Mouse (Mus musculus): Measurements from ENCODE around the gene Pitpna. TPM values are rescaled to one million over a fixed set of nuclear protein-coding genes. Genes with fewer than 3 reads are reported as not detected.
A peak's percentile ranks its signal among the peaks of the same experiment; 100 is the strongest.

Gene Pitpna
- polyA plus RNA-seq, 1 experiment from 2014 or later, result 99.5 TPM

DNA sequence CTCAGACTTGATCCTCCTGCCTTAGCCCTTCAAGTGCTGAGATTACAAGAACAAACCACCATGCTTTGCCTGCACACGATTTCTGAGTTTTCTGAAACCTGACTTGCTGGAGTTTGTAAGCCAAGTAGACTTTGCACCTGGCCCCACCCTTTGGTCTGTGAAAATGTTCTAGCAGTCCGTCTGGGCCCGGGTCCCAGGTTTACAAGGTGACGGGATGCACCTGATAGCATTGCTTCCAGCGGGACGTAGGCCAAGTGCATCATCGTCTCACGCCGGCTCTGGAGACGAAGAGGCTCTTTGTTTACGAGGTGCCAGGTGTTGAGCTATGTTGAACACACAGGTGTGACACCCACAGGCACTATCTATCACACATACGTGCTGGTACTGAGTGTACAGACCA, 18.9 kb upstream of the Pitpna start:
- H3K27ac ChIP-seq (ENCODE audit: low read depth, low read length), result no peak overlapping the region
- 95% methylated on average over 12 of the region's 12 CpGs for WGBS
- no peak overlapping the region for H3K4me2 ChIP-seq (replicated peaks; ENCODE audit: low read depth, low read length)
- H3K4me3 ChIP-seq (ENCODE audit: low read depth, low read length), result no peak overlapping the region
- H3K9ac ChIP-seq (ENCODE audit: low read depth, low read length), result no peak overlapping the region
- H3K4me1 ChIP-seq (replicated peaks; ENCODE audit: control insufficient read depth, insufficient read depth, low read length), result peaks cover 12% of the 10 kb centered on the region
- no peaks in the 10 kb centered on the region for H3K27me3 ChIP-seq (ENCODE audit: control insufficient read depth, insufficient read depth, low read length)
- DNase-seq (ENCODE audit: low spot score), result no peak
- no peak for ATAC-seq (ENCODE audit: low FRiP score)
- H3K9me3 ChIP-seq (ENCODE audit: control insufficient read depth, low read length), result no peaks in the 10 kb centered on the region
- no peaks in the 10 kb centered on the region for H3K36me3 ChIP-seq (ENCODE audit: control insufficient read depth, insufficient read depth, low read length)

DNA sequence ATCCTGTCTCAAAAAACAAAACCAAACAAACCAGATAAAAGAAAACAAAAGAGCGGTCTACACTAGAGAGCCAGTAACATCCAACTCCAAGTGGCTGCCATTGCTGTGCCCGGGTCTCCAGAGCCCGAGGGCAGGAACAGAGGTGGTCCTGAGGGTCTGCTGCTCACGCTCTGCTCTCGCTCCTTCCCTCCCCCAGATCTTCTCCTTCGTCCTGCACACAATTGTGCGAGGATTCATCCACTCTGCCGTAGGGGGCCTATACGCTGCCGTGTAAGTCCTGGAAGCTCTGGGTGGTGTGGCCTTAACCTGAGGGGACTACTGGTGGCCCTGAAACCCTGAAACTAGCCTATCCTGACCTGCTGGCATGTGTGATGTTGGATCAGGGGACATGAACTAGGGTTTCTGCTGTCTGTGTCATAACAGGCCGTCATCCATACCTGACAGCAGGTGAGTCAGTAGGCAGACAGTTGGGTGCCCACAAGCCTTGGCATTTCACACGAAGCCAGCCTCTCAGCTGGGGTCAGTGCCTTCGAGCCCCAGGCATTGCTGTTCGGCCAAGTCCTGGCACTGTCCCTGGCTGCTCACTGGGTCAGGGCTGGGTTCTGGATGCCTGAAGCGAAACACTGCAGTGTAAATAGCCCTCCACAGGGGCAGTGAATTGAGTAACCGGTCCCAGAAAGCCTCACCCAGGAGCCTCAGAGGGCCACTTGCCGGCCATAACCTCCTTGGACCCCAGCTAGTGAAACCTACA, 17.3 kb upstream of the Pitpna start:
- DNase-seq (ENCODE audit: low spot score) (no peak), ATAC-seq (ENCODE audit: low FRiP score) (no peak)
- Histone ChIP-seq H3K36me3 (ENCODE audit: control insufficient read depth, insufficient read depth, low read length) (no peaks in the 10 kb centered on the region), H3K4me3 (ENCODE audit: low read depth, low read length) (no peak overlapping the region), H3K27me3 (ENCODE audit: control insufficient read depth, insufficient read depth, low read length) (no peaks in the 10 kb centered on the region), H3K9me3 (ENCODE audit: control insufficient read depth, low read length) (no peaks in the 10 kb centered on the region), H3K9ac (ENCODE audit: low read depth, low read length) (no peak overlapping the region), H3K4me2 (replicated peaks; ENCODE audit: low read depth, low read length) (no peak overlapping the region), H3K27ac (ENCODE audit: low read depth, low read length) (no peak overlapping the region), H3K4me1 (replicated peaks; ENCODE audit: control insufficient read depth, insufficient read depth, low read length) (peaks cover 12% of the 10 kb centered on the region)
- WGBS, result 88% methylated on average over 17 of the region's 17 CpGs

DNA sequence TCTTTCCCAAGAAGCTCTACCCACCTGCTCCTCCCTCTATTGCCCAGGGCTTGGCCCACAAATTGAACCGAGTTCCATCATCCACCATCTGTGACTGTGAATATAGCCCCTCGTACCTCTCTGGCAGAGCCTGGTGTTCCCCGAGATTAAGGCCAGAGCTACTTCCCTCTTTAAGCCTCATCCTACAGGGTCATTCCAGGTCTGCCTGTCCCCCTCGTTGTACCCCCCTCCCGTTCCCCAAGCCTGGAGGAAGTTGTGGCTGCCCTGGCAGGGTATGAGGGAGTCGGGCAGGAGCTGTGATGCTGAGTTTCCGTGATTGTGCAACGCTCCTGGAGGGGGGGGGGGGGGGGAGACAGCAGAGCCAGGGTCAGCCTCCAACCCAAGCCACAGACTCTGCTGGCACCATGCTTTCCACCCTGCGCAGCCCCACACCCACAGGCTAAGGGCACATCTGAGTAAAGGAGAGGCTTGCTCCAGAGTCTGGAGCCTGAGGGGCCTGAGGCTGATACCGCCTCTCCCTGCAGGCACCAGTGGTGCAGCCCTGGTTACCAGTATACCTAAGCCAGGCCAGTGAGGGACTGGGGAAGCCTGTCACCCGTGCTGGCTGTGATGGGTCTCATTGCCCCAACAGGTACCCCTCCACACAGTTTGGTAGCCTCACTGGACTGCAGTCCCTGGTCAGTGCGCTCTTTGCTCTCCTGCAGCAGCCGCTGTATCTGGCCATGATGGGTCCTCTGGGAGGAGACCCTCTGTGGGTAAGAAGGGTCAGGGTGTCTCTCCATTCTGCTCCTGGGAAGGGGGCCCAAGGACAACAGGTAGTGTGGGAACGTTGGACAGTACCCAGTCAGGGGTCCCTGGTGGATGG, 16.5 kb upstream of the Pitpna start:
- peaks cover 12% of the 10 kb centered on the region for H3K4me1 ChIP-seq (replicated peaks; ENCODE audit: control insufficient read depth, insufficient read depth, low read length)
- DNase-seq (ENCODE audit: low spot score), result no peak
- no peaks in the 10 kb centered on the region for H3K36me3 ChIP-seq (ENCODE audit: control insufficient read depth, insufficient read depth, low read length)
- H3K9me3 ChIP-seq (ENCODE audit: control insufficient read depth, low read length), result no peaks in the 10 kb centered on the region
- no peak overlapping the region for H3K4me2 ChIP-seq (replicated peaks; ENCODE audit: low read depth, low read length)
- no peak overlapping the region for H3K9ac ChIP-seq (ENCODE audit: low read depth, low read length)
- H3K27me3 ChIP-seq (ENCODE audit: control insufficient read depth, insufficient read depth, low read length), result no peaks in the 10 kb centered on the region
- no peak overlapping the region for H3K27ac ChIP-seq (ENCODE audit: low read depth, low read length)
- no peak overlapping the region for H3K4me3 ChIP-seq (ENCODE audit: low read depth, low read length)
- 75% methylated on average over 13 of the region's 14 CpGs for WGBS
- ATAC-seq (ENCODE audit: low FRiP score), result no peak

DNA sequence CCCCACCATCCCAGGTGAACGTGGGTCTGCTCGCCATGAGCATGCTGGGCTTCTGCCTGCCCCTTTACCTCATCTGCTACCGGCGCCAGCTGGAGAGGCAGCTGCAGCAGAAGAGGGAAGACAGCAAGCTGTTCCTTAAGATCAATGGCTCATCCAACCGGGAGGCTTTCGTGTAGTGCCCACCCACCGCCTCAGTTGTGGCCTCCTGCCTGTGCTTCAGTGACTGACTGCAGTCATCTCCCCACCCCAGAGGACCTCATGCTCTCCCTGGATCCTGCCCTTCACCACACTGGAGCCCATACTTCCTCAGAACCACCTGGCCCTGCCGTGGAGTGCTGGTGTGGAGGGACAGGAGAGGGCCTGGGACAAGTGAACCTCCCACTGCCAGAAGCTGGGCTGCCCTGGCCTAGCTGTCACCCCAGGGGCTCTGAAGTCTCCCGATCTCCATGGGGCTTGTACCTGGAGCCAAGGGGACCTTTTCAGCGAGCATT, 15.6 kb upstream of the Pitpna start:
- peak overlapping the region; percentile 12; the same call in 1 of the 2 replicates for H3K9ac ChIP-seq (ENCODE audit: low read depth, low read length)
- no peaks in the 10 kb centered on the region for H3K36me3 ChIP-seq (ENCODE audit: control insufficient read depth, insufficient read depth, low read length)
- 13% methylated on average over 10 of the region's 10 CpGs for WGBS
- H3K27me3 ChIP-seq (ENCODE audit: control insufficient read depth, insufficient read depth, low read length), result no peaks in the 10 kb centered on the region
- 0 out of 2 replicates have a peak, but pooled peaks have one; percentile 29 for ATAC-seq (ENCODE audit: low FRiP score)
- peaks cover 12% of the 10 kb centered on the region for H3K4me1 ChIP-seq (replicated peaks; ENCODE audit: control insufficient read depth, insufficient read depth, low read length)
- no peaks in the 10 kb centered on the region for H3K9me3 ChIP-seq (ENCODE audit: control insufficient read depth, low read length)
- no peak overlapping the region for H3K4me3 ChIP-seq (ENCODE audit: low read depth, low read length)
- H3K4me2 ChIP-seq (replicated peaks; ENCODE audit: low read depth, low read length), result no peak overlapping the region
- peak; percentile 34 for DNase-seq (ENCODE audit: low spot score)
- peak overlapping the region; percentile 43; the same call in 1 of the 2 replicates for H3K27ac ChIP-seq (ENCODE audit: low read depth, low read length)

DNA sequence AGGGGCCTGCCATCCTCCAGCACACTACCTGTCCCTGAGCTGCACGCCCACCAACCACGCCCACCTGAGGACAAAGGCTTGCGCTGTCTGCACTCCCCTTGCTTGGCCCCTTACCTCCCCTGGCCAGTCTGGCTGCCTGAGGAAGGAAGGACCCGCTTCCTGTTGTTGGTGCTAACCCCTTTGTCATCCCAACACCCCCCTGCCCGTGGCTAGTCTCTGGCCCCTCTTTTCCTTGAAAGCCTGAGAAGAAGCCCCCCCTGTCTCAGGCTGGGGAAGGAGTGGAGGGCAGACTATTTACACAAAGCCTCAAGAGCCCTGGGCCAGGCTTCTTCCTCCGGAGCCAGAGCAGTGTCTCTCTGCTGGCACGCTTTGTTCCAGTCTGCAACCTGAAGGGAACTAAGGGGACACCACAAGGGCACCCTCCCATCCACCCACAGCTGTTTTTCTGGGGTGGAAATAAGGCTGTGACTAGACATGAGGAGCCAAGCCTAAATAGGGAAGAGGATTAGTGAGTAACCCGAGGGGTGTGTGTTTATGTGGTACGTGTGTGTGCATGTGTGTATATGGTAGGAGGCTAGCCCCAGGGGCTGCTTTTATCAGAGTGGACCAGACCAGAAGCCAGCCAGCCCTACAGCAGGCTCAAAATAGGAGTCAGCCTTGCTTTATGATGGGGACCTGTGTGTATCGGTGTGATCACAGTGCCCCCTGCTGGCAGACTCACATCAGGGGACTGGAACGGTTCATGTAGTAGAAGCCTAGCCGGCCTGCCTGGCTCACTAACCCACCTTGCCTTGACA, 14.8 kb upstream of the Pitpna start:
- peak overlapping the region; percentile 12; the same call in 1 of the 2 replicates for H3K9ac ChIP-seq (ENCODE audit: low read depth, low read length)
- H3K36me3 ChIP-seq (ENCODE audit: control insufficient read depth, insufficient read depth, low read length), result no peaks in the 10 kb centered on the region
- no peaks in the 10 kb centered on the region for H3K27me3 ChIP-seq (ENCODE audit: control insufficient read depth, insufficient read depth, low read length)
- peaks cover 12% of the 10 kb centered on the region for H3K4me1 ChIP-seq (replicated peaks; ENCODE audit: control insufficient read depth, insufficient read depth, low read length)
- H3K27ac ChIP-seq (ENCODE audit: low read depth, low read length), result peak overlapping the region; percentile 43
- 11% methylated on average over 12 of the region's 12 CpGs for WGBS
- no peak overlapping the region for H3K4me2 ChIP-seq (replicated peaks; ENCODE audit: low read depth, low read length)
- ATAC-seq (ENCODE audit: low FRiP score), result peak; percentile 86
- H3K4me3 ChIP-seq (ENCODE audit: low read depth, low read length), result no peak overlapping the region
- H3K9me3 ChIP-seq (ENCODE audit: control insufficient read depth, low read length), result no peaks in the 10 kb centered on the region
- DNase-seq (ENCODE audit: low spot score), result peak; percentile 95

DNA sequence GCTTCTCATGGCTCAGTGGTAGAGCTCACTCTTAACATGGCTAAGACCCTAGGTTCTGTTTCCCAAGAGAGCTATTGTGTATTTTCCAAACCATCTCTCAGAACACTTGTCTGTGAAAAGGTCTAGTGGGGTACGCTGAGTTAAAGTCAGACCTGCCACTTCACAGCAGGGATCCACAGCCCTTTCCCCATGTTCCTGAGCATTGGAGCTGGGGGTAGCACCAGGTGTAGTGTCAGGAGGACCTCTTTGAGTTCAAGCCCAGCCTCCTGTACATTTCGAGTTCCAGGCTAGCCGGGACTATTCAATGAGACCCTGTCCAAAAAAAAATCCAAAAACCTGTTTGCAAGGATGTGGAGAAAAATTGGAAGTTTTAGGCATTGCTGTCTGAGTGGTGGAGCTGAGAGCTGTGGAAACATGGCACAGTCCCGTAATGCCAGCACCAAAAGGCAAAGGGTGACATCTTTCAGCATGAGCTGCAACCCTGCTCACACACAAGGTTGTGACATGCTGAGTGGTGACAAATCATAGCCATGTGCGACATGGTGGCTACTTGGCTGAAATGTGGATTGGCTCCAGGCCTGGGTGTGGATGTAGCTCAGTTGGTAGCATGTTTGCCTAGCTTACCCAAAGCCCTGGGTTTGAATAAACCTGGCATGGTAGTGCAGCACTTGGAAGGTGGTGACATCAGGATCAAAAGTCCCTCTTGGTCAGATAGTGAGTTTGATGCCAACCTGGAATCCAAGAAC, 13.3 kb upstream of the Pitpna start:
- Histone ChIP-seq H3K9me3 (ENCODE audit: control insufficient read depth, low read length) (no peaks in the 10 kb centered on the region), H3K4me1 (replicated peaks; ENCODE audit: control insufficient read depth, insufficient read depth, low read length) (peaks cover 12% of the 10 kb centered on the region), H3K4me3 (ENCODE audit: low read depth, low read length) (no peak overlapping the region), H3K27ac (ENCODE audit: low read depth, low read length) (no peak overlapping the region), H3K9ac (ENCODE audit: low read depth, low read length) (no peak overlapping the region), H3K36me3 (ENCODE audit: control insufficient read depth, insufficient read depth, low read length) (no peaks in the 10 kb centered on the region), H3K4me2 (replicated peaks; ENCODE audit: low read depth, low read length) (no peak overlapping the region), H3K27me3 (ENCODE audit: control insufficient read depth, insufficient read depth, low read length) (no peaks in the 10 kb centered on the region)
- whole genome bisulfite sequencing, result 84% methylated on average over 5 of the region's 5 CpGs
- ATAC-seq (ENCODE audit: low FRiP score) (no peak), DNase-seq (ENCODE audit: low spot score) (no peak)

DNA sequence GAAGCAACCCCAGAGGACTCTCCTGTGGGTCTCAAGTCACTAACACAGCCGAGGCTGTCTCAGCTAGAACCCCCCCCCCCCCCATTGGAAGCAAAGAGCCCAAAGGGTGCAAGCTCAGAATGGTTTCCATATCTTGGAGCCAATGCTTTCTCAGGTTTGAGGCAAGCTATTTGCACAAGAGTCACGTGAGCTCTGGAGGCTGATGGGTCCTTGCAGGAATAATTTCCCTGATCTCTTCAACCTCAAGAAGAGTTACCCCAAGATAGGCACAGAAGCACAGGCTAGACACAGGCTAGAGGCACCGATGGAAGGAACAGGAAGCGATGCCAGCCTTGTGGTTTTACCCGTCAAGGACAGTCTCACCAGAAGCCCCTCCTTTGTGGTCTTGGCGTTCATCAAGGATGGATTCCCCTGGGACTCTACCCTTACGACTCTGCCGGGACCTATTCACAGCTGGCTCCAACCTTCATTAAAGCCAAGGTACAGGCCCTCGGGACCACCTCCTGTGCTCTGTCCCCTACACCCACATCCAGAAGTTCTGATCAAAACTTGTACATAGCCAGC, 12.3 kb upstream of the Pitpna start:
- H3K4me3 ChIP-seq (ENCODE audit: low read depth, low read length), result no peak overlapping the region
- ATAC-seq (ENCODE audit: low FRiP score) (no peak), DNase-seq (ENCODE audit: low spot score) (no peak)
- H3K27me3 ChIP-seq (ENCODE audit: control insufficient read depth, insufficient read depth, low read length), result no peaks in the 10 kb centered on the region
- H3K27ac ChIP-seq (ENCODE audit: low read depth, low read length), result no peak overlapping the region
- no peaks in the 10 kb centered on the region for H3K9me3 ChIP-seq (ENCODE audit: control insufficient read depth, low read length)
- H3K4me1 ChIP-seq (replicated peaks; ENCODE audit: control insufficient read depth, insufficient read depth, low read length), result peaks cover 12% of the 10 kb centered on the region
- H3K4me2 ChIP-seq (replicated peaks; ENCODE audit: low read depth, low read length), result no peak overlapping the region
- H3K9ac ChIP-seq (ENCODE audit: low read depth, low read length), result no peak overlapping the region
- WGBS, result 74% methylated on average over 9 of the region's 9 CpGs
- no peaks in the 10 kb centered on the region for H3K36me3 ChIP-seq (ENCODE audit: control insufficient read depth, insufficient read depth, low read length)

Data from hindbrain, embryonic 11.5 days (tissue).